Mouse (Mus musculus) kidney, adult 18-20 months (tissue): ENCODE data around the gene Ulk4.

ENCODE experiments used
- DNase-seq: peaks from one replicate; pipeline ENCODE4 v3.0.0; 2021

Ulk4 gene

GRCm38 (mm10) chr9:121001681-121002540 is 275.1 kb downstream of the Ulk4 start:
- DNase-seq: peak; percentile 72

GRCm38 (mm10) chr9:121000641-121001320 is 276.2 kb downstream of the Ulk4 start:
- DNase-seq: peak; percentile 11

- DNase-seq: no peak
Measured at GRCm38 (mm10) chr9:120998696-120999095, 278.3 kb downstream of the Ulk4 start.

- DNase-seq: peak; percentile 40
Measured at GRCm38 (mm10) chr9:120994223-120995155, 282.5 kb downstream of the Ulk4 start.

GRCm38 (mm10) chr9:120993004-120993403 is 284.0 kb downstream of the Ulk4 start:
- no peak for DNase-seq

- no peak for DNase-seq
Measured at GRCm38 (mm10) chr9:120991801-120992200, 285.2 kb downstream of the Ulk4 start.

GRCm38 (mm10) chr9:120989806-120990700 is 286.9 kb downstream of the Ulk4 start:
- DNase-seq: no peak

GRCm38 (mm10) chr9:120988088-120988487 is 288.9 kb downstream of the Ulk4 start:
- DNase-seq: no peak

- no peak for DNase-seq
Measured at GRCm38 (mm10) chr9:120986994-120987393, 290.0 kb downstream of the Ulk4 start.

- DNase-seq: no peak
Measured at GRCm38 (mm10) chr9:120986255-120986654, 290.7 kb downstream of the Ulk4 start.

GRCm38 (mm10) chr9:120985524-120985923 is 291.5 kb downstream of the Ulk4 start:
- DNase-seq: no peak

GRCm38 (mm10) chr9:120985009-120985408 is 292.0 kb downstream of the Ulk4 start:
- no peak for DNase-seq

- DNase-seq: no peak
Measured at GRCm38 (mm10) chr9:120984509-120984908, 292.5 kb downstream of the Ulk4 start.

GRCm38 (mm10) chr9:120983849-120984248 is 293.1 kb downstream of the Ulk4 start:
- DNase-seq: no peak

- no peak for DNase-seq
Measured at GRCm38 (mm10) chr9:120981777-120982176, 295.2 kb downstream of the Ulk4 start.

- no peak for DNase-seq
Measured at GRCm38 (mm10) chr9:120976856-120977255, 300.1 kb downstream of the Ulk4 start.

- no peak for DNase-seq
Measured at GRCm38 (mm10) chr9:120976158-120976557, 300.8 kb downstream of the Ulk4 start.

- DNase-seq: no peak
Measured at GRCm38 (mm10) chr9:120974209-120974608, 302.8 kb downstream of the Ulk4 start.

GRCm38 (mm10) chr9:120973026-120973515 is 303.9 kb downstream of the Ulk4 start:
- no peak for DNase-seq

GRCm38 (mm10) chr9:120965007-120965406 is 312.0 kb downstream of the Ulk4 start:
- DNase-seq: no peak

- no peak for DNase-seq
Measured at GRCm38 (mm10) chr9:120964224-120964623, 312.8 kb downstream of the Ulk4 start.

GRCm38 (mm10) chr9:120963720-120964119 is 313.3 kb downstream of the Ulk4 start:
- no peak for DNase-seq
